Mouse (Mus musculus) ES-Bruce4 (cell line): ENCODE data around the gene Map2k5. TPM values are rescaled to one million over a fixed set of nuclear protein-coding genes. Genes with fewer than 3 reads are reported as not detected.
A peak's percentile ranks its signal among the peaks of the same experiment; 100 is the strongest.

Source experiments
- H3K27ac ChIP-seq: 2 replicates; pipeline ENCODE4 v1.5.1; 2012; ENCODE audit warnings: low read length, inconsistent platforms; ENCODE audit not compliant: insufficient read depth
- H3K27me3 ChIP-seq: 2 replicates; pipeline ENCODE4 v1.6.1; 2012; ENCODE audit warnings: mild to moderate bottlenecking, low read length, inconsistent platforms; ENCODE audit not compliant: control insufficient read depth, poor library complexity, insufficient read depth, severe bottlenecking
- H3K36me3 ChIP-seq: 2 replicates; pipeline ENCODE4 v1.6.1; 2012; ENCODE audit warnings: inconsistent platforms, mild to moderate bottlenecking, low read length, moderate library complexity; ENCODE audit not compliant: control insufficient read depth, poor library complexity, insufficient read depth, severe bottlenecking
- H3K4me1 ChIP-seq: one replicate; pipeline ENCODE4 v1.8.1; 2011; ENCODE audit warnings: low read length; ENCODE audit not compliant: control insufficient read depth, insufficient read depth
- H3K4me3 ChIP-seq: 2 replicates; pipeline ENCODE4 v1.5.1; 2011; ENCODE audit warnings: low read depth, mild to moderate bottlenecking, low read length
- H3K9ac ChIP-seq: 2 replicates; pipeline ENCODE4 v1.6.1; 2012; ENCODE audit warnings: low read depth, mild to moderate bottlenecking, inconsistent platforms; ENCODE audit not compliant: poor library complexity, severe bottlenecking
- H3K9me3 ChIP-seq: replicated peaks from 2 replicates; pipeline ENCODE4 v1.6.1; 2012; ENCODE audit warnings: mild to moderate bottlenecking, low read length, inconsistent platforms; ENCODE audit not compliant: control insufficient read depth, poor library complexity, insufficient read depth, severe bottlenecking
- CTCF ChIP-seq: IDR thresholded peaks from one replicate; pipeline ENCODE4 v1.8.1; 2011; ENCODE audit warnings: low read depth, low read length
- EP300 ChIP-seq: IDR thresholded peaks from 2 replicates; pipeline ENCODE4 v1.6.1; 2011; ENCODE audit warnings: low read depth, low read length; ENCODE audit not compliant: insufficient read depth
- POLR2A ChIP-seq: IDR thresholded peaks from one replicate; pipeline ENCODE4 v1.8.1; 2011; ENCODE audit warnings: low read length; ENCODE audit not compliant: insufficient read depth
- polyA plus RNA-seq: library from polyadenylated mRNA; stranded (reverse); fragments of >200 nt; gene quantifications from 2 replicates; pipeline ENCODE4 v1.2.4, GENCODE M21; 2011; ENCODE audit warnings: low read depth; ENCODE audit not compliant: missing spikeins, insufficient read depth, insufficient read length

Gene Map2k5
- polyA plus RNA-seq, 1 experiment, result 27.8 TPM

- H3K27me3 ChIP-seq, result peaks cover 41% of the 10 kb centered on the region
- H3K27ac ChIP-seq, result no peak overlapping the region
- H3K4me1 ChIP-seq, result no peaks in the 10 kb centered on the region
- no peaks in the 10 kb centered on the region for H3K36me3 ChIP-seq
- H3K9me3 ChIP-seq, result no peaks in the 10 kb centered on the region
- H3K4me3 ChIP-seq, result no peak overlapping the region
- TF ChIP-seq POLR2A (no peak), EP300 (no peak), CTCF (no peak)
- H3K9ac ChIP-seq, result no peak overlapping the region
Observed at GRCm38 (mm10) chr9:63139661-63140060, 238.0 kb downstream of the Map2k5 start.

- no peak overlapping the region for H3K9ac ChIP-seq
- H3K27me3 ChIP-seq, result peaks cover 37% of the 10 kb centered on the region
- no peaks in the 10 kb centered on the region for H3K9me3 ChIP-seq
- H3K27ac ChIP-seq, result no peak overlapping the region
- no peaks in the 10 kb centered on the region for H3K36me3 ChIP-seq
- TF ChIP-seq CTCF, result no peak
- no peaks in the 10 kb centered on the region for H3K4me1 ChIP-seq
- H3K4me3 ChIP-seq, result peak overlapping the region; percentile 34; the same call in 1 of the 2 replicates
Observed at GRCm38 (mm10) chr9:63138481-63138967, 239.2 kb downstream of the Map2k5 start.

- Histone ChIP-seq H3K36me3 (no peaks in the 10 kb centered on the region), H3K9me3 (no peaks in the 10 kb centered on the region), H3K4me3 (no peak overlapping the region), H3K9ac (no peak overlapping the region), H3K27ac (no peak overlapping the region), H3K4me1 (no peaks in the 10 kb centered on the region), H3K27me3 (peaks cover 30% of the 10 kb centered on the region)
- TF ChIP-seq POLR2A, result no peak
- no peak for TF ChIP-seq CTCF
- no peak for TF ChIP-seq EP300
Observed at GRCm38 (mm10) chr9:63137615-63137915, 240.1 kb downstream of the Map2k5 start.

GRCm38 (mm10) chr9:63136756-63137614 is 240.7 kb downstream of the Map2k5 start:
- Histone ChIP-seq H3K36me3 (no peaks in the 10 kb centered on the region), H3K9me3 (no peaks in the 10 kb centered on the region), H3K27me3 (peaks cover 26% of the 10 kb centered on the region), H3K9ac (no peak overlapping the region), H3K4me3 (no peak overlapping the region), H3K27ac (no peak overlapping the region), H3K4me1 (no peaks in the 10 kb centered on the region)
- TF ChIP-seq EP300 (no peak), CTCF (no peak), POLR2A (no peak)

GRCm38 (mm10) chr9:63136241-63136640 is 241.5 kb downstream of the Map2k5 start:
- H3K4me1 ChIP-seq, result no peaks in the 10 kb centered on the region

DNA sequence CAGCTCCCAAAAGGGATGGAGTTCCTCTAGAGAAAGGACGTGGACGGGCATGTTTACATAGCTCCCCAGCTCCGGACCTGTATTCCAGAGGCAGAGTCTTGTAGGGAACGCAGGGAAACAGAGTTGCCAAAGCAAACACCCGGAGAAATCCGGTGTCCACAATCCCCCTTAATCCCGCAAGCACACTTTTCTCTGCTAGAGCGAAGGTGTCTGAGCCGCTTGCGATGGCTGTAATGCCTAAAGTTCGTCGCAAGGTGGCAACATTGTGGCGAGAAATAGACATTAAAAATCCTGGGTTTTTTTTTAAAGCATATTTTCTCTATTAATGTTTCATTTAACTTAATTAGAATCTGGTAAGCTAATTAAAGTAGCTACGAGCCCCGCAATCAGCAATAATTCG is 241.9 kb downstream of the Map2k5 start:
- Histone ChIP-seq H3K9me3 (no peaks in the 10 kb centered on the region), H3K27ac (no peak overlapping the region), H3K4me3 (peak overlapping the region; percentile 30; the same call in 1 of the 2 replicates), H3K9ac (no peak overlapping the region), H3K27me3 (peaks cover 19% of the 10 kb centered on the region), H3K4me1 (no peaks in the 10 kb centered on the region), H3K36me3 (no peaks in the 10 kb centered on the region)
- TF ChIP-seq CTCF (peak; percentile 53), POLR2A (no peak), EP300 (no peak)

More at GRCm38 (mm10) chr9:63136241-63136640, 241.5 kb downstream of the Map2k5 start:
- Histone ChIP-seq H3K27ac (no peak overlapping the region), H3K9me3 (no peaks in the 10 kb centered on the region), H3K9ac (no peak overlapping the region), H3K36me3 (no peaks in the 10 kb centered on the region), H3K4me3 (no peak overlapping the region), H3K27me3 (peaks cover 20% of the 10 kb centered on the region)
- TF ChIP-seq EP300 (no peak), CTCF (no peak), POLR2A (no peak)
